Mouse (Mus musculus) hindbrain, embryonic 10.5 days (tissue): Measurements from ENCODE around the gene Omg. TPM values are rescaled to one million over a fixed set of nuclear protein-coding genes. Genes with fewer than 3 reads are reported as not detected.

Experiments used
- DNase-seq: peaks from one replicate; pipeline ENCODE4 v3.0.0-alpha.2; 2017; ENCODE audit warnings: low spot score
- H3K27ac ChIP-seq: fragments of 300-500 bp; sonication (generic); 2 replicates; pipeline ENCODE4 v1.5.1; 2016; ENCODE audit warnings: mild to moderate bottlenecking, moderate library complexity
- H3K27me3 ChIP-seq: fragments of 300-500 bp; sonication (generic); 2 replicates; pipeline ENCODE4 v1.6.1; 2016; ENCODE audit warnings: mild to moderate bottlenecking; ENCODE audit not compliant: poor library complexity, insufficient read depth, severe bottlenecking
- H3K36me3 ChIP-seq: fragments of 300-500 bp; sonication (generic); 2 replicates; pipeline ENCODE4 v1.6.1; 2016; ENCODE audit warnings: mild to moderate bottlenecking, moderate library complexity
- H3K4me1 ChIP-seq: fragments of 300-500 bp; sonication (generic); replicated peaks from 2 replicates; pipeline ENCODE4 v1.6.1; 2016; ENCODE audit warnings: mild to moderate bottlenecking
- H3K4me3 ChIP-seq: fragments of 300-500 bp; sonication (generic); 2 replicates; pipeline ENCODE4 v1.5.1; 2016; ENCODE audit warnings: mild to moderate bottlenecking, moderate library complexity
- H3K9me3 ChIP-seq: fragments of 300-500 bp; sonication (generic); 2 replicates; pipeline ENCODE4 v1.6.1; 2016; ENCODE audit warnings: mild to moderate bottlenecking, moderate library complexity
- WGBS: fragments of 180-500 bp; shearing (Covaris S2); methylation state at CpG from one replicate; pipeline ENCODE4 v1.1.7; 2016; 5-methylcytosine and 5-hydroxymethylcytosine counted together
- polyA plus RNA-seq: library from polyadenylated mRNA; unstranded; fragments of >200 nt; fragmentation: Nextera tagmentation; extraction: Ambion mirVana; gene quantifications from 2 replicates; pipeline ENCODE4 v1.2.1, GENCODE M21; 2016

Gene Omg
- polyA plus RNA-seq: 0.19 and 0.29 TPM in 2 replicates

- no peak for DNase-seq
- Histone ChIP-seq H3K36me3 (no peaks in the 10 kb centered on the region), H3K27me3 (no peaks in the 10 kb centered on the region), H3K9me3 (no peaks in the 10 kb centered on the region), H3K4me1 (peaks cover 10% of the 10 kb centered on the region), H3K27ac (no peak within 1 kb of the TSS), H3K4me3 (no peak within 1 kb of the TSS)
- WGBS: 57% methylated on average over 8 of the region's 8 CpGs
Observed at GRCm38 (mm10) chr11:79503845-79504244, at the start of gene Omg. Gene Omg, minus strand, starts transcription at chr11:79504084.

- H3K27me3 ChIP-seq: no peaks in the 10 kb centered on the region
- H3K36me3 ChIP-seq: peaks cover 97% of the 10 kb centered on the region
- no peak overlapping the region for H3K4me3 ChIP-seq
- no peaks in the 10 kb centered on the region for H3K9me3 ChIP-seq
- 87% methylated on average over 1 of the region's 1 CpGs for WGBS
- DNase-seq: no peak
- no peaks in the 10 kb centered on the region for H3K4me1 ChIP-seq
- H3K27ac ChIP-seq: no peak overlapping the region
Observed at GRCm38 (mm10) chr11:79552622-79553021, 48.7 kb upstream of the Omg start.

GRCm38 (mm10) chr11:79536293-79536692, 32.4 kb upstream of the Omg start:
- Histone ChIP-seq H3K36me3 (peaks cover 73% of the 10 kb centered on the region), H3K9me3 (no peaks in the 10 kb centered on the region), H3K4me3 (no peak overlapping the region), H3K27ac (no peak overlapping the region), H3K27me3 (no peaks in the 10 kb centered on the region), H3K4me1 (no peaks in the 10 kb centered on the region)
- 97% methylated on average over 3 of the region's 3 CpGs for WGBS
- DNase-seq: no peak

- no peak overlapping the region for H3K27ac ChIP-seq
- no peak overlapping the region for H3K4me3 ChIP-seq
- H3K9me3 ChIP-seq: no peaks in the 10 kb centered on the region
- peaks cover 71% of the 10 kb centered on the region for H3K36me3 ChIP-seq
- no peak for DNase-seq
- H3K4me1 ChIP-seq: no peaks in the 10 kb centered on the region
- no peaks in the 10 kb centered on the region for H3K27me3 ChIP-seq
- 92% methylated on average over 4 of the region's 4 CpGs for WGBS
Observed at GRCm38 (mm10) chr11:79535554-79535953, 31.7 kb upstream of the Omg start.

- 91% methylated on average over 8 of the region's 8 CpGs for WGBS
- no peak for DNase-seq
- H3K27ac ChIP-seq: no peak overlapping the region
Observed at GRCm38 (mm10) chr11:79533950-79534690, 30.2 kb upstream of the Omg start.

DNA sequence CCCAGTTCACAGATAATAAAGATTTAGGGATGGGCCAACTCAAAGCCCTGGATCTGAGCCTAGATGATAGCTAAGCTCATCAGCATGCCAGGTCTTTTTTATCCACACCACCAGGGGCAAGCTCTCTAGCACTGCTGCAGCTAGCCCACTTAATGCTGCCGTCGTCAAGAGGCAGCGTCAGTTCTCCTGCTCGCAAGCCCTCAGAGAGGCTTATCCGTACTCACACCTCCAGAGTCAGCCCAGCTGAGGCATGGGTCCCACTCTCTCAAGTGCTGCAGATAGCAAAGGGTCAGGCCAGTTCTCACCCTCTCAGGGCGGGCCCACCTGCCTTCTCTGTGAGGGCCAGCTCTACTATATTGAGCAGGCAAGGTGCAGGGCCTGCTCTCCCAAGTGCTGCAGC, 29.4 kb upstream of the Omg start:
- WGBS: 92% methylated on average over 6 of the region's 6 CpGs
- H3K36me3 ChIP-seq: peaks cover 62% of the 10 kb centered on the region

More at GRCm38 (mm10) chr11:79533950-79534690, 30.2 kb upstream of the Omg start:
- Histone ChIP-seq H3K27me3 (no peaks in the 10 kb centered on the region), H3K36me3 (peaks cover 63% of the 10 kb centered on the region), H3K4me3 (no peak overlapping the region), H3K9me3 (no peaks in the 10 kb centered on the region), H3K4me1 (no peaks in the 10 kb centered on the region)

DNA sequence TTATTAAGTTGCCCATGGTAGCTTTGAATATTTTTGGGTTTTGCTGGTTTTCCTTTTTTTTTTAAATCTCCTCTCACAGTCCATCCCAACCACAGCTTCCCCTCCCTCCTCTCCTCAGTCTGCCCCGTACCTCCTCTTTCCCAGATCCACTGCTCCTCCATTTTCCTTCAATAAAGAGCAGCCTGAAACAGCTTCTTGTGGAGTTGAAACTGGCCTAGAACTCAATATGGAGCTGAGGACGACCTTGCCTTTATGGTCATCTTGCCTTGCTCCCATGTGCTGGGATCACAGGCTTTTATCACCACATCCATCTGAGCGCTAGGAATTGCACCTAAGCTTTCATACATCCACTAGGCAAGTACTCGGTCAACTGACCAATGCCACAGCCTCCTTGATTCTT, 27.6 kb upstream of the Omg start:
- WGBS: 90% methylated on average over 4 of the region's 4 CpGs
- no peaks in the 10 kb centered on the region for H3K9me3 ChIP-seq
- H3K27ac ChIP-seq: no peak overlapping the region
- H3K4me3 ChIP-seq: no peak overlapping the region
- DNase-seq: no peak
- H3K4me1 ChIP-seq: no peaks in the 10 kb centered on the region
- H3K27me3 ChIP-seq: no peaks in the 10 kb centered on the region
- H3K36me3 ChIP-seq: peaks cover 59% of the 10 kb centered on the region

More for the DNA sequence above, 29.4 kb upstream of the Omg start:
- no peak for DNase-seq
- Histone ChIP-seq H3K9me3 (no peaks in the 10 kb centered on the region), H3K27me3 (no peaks in the 10 kb centered on the region), H3K4me3 (no peak overlapping the region), H3K27ac (no peak overlapping the region), H3K4me1 (no peaks in the 10 kb centered on the region)

DNA sequence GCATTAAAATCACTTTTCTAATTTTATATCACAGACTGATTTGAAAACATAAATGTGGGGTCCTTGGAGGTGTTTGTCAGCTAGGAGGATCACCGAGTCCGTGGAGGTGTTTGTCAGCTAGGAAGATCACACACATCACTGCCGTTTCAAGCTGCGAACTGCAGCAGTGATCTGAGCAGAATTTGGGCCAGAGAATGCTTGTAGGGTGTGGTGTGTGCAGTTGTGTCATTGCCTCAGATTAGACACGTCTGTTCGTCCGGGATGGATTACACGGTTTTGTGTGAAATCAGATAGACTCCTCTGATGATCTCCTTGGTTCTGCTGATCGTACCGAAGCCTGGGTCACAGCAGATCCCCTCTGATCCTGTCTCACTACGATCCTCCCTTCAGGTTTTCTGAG, 26.9 kb upstream of the Omg start:
- Histone ChIP-seq H3K36me3 (peaks cover 53% of the 10 kb centered on the region), H3K4me3 (no peak overlapping the region), H3K4me1 (no peaks in the 10 kb centered on the region), H3K27me3 (no peaks in the 10 kb centered on the region), H3K27ac (no peak overlapping the region), H3K9me3 (no peaks in the 10 kb centered on the region)
- DNase-seq: no peak
- 94% methylated on average over 11 of the region's 11 CpGs for WGBS

GRCm38 (mm10) chr11:79530333-79530761, 26.5 kb upstream of the Omg start, which contains the start of the genes Evi2 and Evi2a:
Gene Evi2, minus strand, starts transcription at chr11:79530589.
Gene Evi2a, minus strand, starts transcription at chr11:79530609.
- 88% methylated on average over 7 of the region's 7 CpGs for WGBS
- Histone ChIP-seq H3K4me1 (no peaks in the 10 kb centered on the region), H3K4me3 (no peak within 1 kb of the TSS), H3K27ac (no peak within 1 kb of the TSS), H3K36me3 (peaks cover 51% of the 10 kb centered on the region), H3K9me3 (no peaks in the 10 kb centered on the region), H3K27me3 (no peaks in the 10 kb centered on the region)
- DNase-seq: no peak

DNA sequence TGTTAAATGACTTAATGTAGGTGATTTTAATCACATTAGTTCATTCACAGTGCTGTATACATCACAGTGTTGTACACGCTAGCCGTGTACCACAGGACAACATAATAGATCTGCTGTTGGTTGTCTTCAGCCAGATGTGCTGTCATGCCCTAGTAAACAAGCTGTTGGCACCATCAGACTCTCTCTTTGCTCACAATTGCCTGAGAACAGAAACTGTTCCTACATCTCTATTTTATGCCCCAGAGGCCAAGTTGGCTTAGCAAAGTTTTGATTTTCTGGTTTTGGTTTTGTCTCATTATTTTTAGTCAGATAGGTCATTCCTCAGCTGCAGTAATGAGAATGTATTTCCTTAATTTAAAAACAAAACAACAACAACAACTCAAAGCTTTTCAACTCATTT, 25.9 kb upstream of the Omg start:
- no peak for DNase-seq
- H3K36me3 ChIP-seq: peaks cover 56% of the 10 kb centered on the region
- H3K27ac ChIP-seq: no peak overlapping the region
- H3K4me3 ChIP-seq: no peak overlapping the region
- H3K4me1 ChIP-seq: no peaks in the 10 kb centered on the region
- 89% methylated on average over 2 of the region's 2 CpGs for WGBS
- H3K9me3 ChIP-seq: no peaks in the 10 kb centered on the region
- H3K27me3 ChIP-seq: no peaks in the 10 kb centered on the region

DNA sequence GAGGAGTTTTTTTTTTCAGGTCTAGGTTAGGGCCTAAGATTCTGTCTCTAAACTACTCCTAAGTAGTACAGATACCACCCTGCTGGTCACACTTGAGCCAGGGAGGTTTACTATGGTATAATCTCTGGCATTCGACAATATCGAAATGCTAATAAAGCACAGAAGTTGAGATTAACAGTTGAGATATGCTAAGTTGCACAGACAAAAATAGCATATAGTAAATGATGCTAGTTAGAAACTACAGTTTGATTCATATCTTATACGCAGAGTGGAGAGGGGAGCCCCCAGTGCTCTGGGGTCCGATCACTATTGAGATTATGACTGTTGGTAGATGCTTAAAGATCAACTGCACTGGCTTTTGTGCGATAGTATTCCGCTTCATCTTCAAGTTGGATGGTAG, 25.3 kb upstream of the Omg start:
- no peaks in the 10 kb centered on the region for H3K9me3 ChIP-seq
- 97% methylated on average over 6 of the region's 6 CpGs for WGBS
- H3K27me3 ChIP-seq: no peaks in the 10 kb centered on the region
- H3K27ac ChIP-seq: no peak overlapping the region
- no peak overlapping the region for H3K4me3 ChIP-seq
- peaks cover 58% of the 10 kb centered on the region for H3K36me3 ChIP-seq
- H3K4me1 ChIP-seq: no peaks in the 10 kb centered on the region
- DNase-seq: no peak

GRCm38 (mm10) chr11:79528601-79529000, 24.7 kb upstream of the Omg start:
- 94% methylated on average over 3 of the region's 3 CpGs for WGBS
- H3K4me3 ChIP-seq: no peak overlapping the region
- no peak overlapping the region for H3K27ac ChIP-seq
- no peaks in the 10 kb centered on the region for H3K27me3 ChIP-seq
- H3K9me3 ChIP-seq: no peaks in the 10 kb centered on the region
- H3K4me1 ChIP-seq: no peaks in the 10 kb centered on the region
- peaks cover 59% of the 10 kb centered on the region for H3K36me3 ChIP-seq
- no peak for DNase-seq

DNA sequence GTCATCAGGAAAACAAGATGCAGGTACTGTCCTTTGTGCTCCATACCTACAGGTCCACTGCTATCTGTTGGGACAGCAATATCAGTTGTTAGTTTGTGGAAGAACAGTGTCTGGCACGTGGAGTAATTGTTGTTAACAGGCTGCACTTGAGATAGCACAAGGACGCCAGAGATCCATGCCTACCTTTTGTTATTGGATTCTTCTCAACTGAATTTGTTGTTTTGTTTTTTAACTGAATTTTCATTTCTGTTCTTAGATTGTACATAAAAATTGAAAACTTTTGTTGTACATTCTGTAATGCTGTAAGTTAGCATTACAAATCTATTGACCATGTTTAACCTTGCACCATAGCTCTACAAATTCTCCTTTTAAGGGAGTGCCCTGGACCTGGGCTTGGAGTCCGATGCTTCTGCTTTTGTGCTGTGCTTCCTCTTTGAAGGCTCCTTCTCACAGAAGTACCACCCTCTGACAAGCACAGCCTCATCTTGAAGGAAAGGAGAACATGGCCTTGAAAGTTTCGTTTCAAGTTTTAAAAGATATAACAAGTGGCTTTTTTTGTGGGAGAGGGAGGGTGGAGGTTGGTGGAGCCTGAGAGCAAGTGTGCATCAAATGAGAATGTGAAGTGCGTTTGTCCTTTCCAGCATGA, 24.0 kb upstream of the Omg start:
- Histone ChIP-seq H3K27me3 (no peaks in the 10 kb centered on the region), H3K9me3 (no peaks in the 10 kb centered on the region), H3K4me3 (no peak overlapping the region), H3K27ac (no peak overlapping the region), H3K36me3 (peaks cover 55% of the 10 kb centered on the region), H3K4me1 (no peaks in the 10 kb centered on the region)
- DNase-seq: no peak
- WGBS: 92% methylated on average over 5 of the region's 5 CpGs
